Mouse (Mus musculus): ENCODE measurements around the gene Draxin. TPM values are rescaled to one million over a fixed set of nuclear protein-coding genes. Genes with fewer than 3 reads are reported as not detected.
A peak's percentile ranks its signal among the peaks of the same experiment; 100 is the strongest.

Draxin gene
- total and polyA plus RNA-seq, 3 experiments, result 0.08 to 0.17 TPM; not detected in 1

- peak; percentile 88 for DNase-seq (ENCODE audit: low read depth, low spot score)
- H3K9me3 ChIP-seq (replicated peaks; ENCODE audit: insufficient read depth, low read length), result no peaks in the 10 kb centered on the region
- no peaks in the 10 kb centered on the region; a peak in 1 of 4 replicates for H3K4me1 ChIP-seq (ENCODE audit: control insufficient read depth in 1 of 2, insufficient read depth in 2 of 2, low read length in 2 of 2)
- H3K9ac ChIP-seq (ENCODE audit: control insufficient read depth, low read depth, low read length, poor library complexity, severe bottlenecking), result peak overlapping the region; percentile 54
- peak overlapping the region; percentile 31 to 44 for H3K4me3 ChIP-seq (ENCODE audit: control insufficient read depth in 1 of 2, insufficient read depth in 1 of 2, low read depth in 2 of 2, low read length in 2 of 2)
- no peak for TF ChIP-seq ZNF384 (IDR thresholded peaks at IDR 0.05; ENCODE audit: low read depth, low read length)
- TF ChIP-seq JUND (IDR thresholded peaks at IDR 0.05; ENCODE audit: low read depth, low read length), result no peak
- TF ChIP-seq NELFE (IDR thresholded peaks at IDR 0.05; ENCODE audit: low read depth, low read length), result peak; percentile 51
- TF ChIP-seq MYB (IDR thresholded peaks at IDR 0.05; ENCODE audit: low read depth, low read length), result no peak
- peak; percentile 82 for TF ChIP-seq NRF1 (IDR thresholded peaks at IDR 0.05; ENCODE audit: insufficient read depth, low read depth, low read length, poor library complexity, severe bottlenecking)
- no peak for TF ChIP-seq ZC3H11A (IDR thresholded peaks at IDR 0.05; ENCODE audit: low read depth, low read length)
- peak in 1 of 2 experiments; percentile 38; a peak in 1 of 4 replicates for TF ChIP-seq POLR2A (IDR thresholded peaks at IDR 0.05; ENCODE audit: control insufficient read depth in 1 of 2, insufficient read depth in 1 of 2, low read depth in 1 of 2, low read length in 2 of 2, poor library complexity in 1 of 2)
- H3K27ac ChIP-seq (ENCODE audit: control insufficient read depth, low read depth, low read length), result peak overlapping the region; percentile 30
- H3K79me2 ChIP-seq (ENCODE audit: control insufficient read depth, insufficient read depth, low read length, poor library complexity), result no peaks in the 10 kb centered on the region
- H3K27me3 ChIP-seq (ENCODE audit: control insufficient read depth in 1 of 2, insufficient read depth in 2 of 2, low read length in 2 of 2), result no peaks in the 10 kb centered on the region
- no peaks in the 10 kb centered on the region for H3K36me3 ChIP-seq (ENCODE audit: control insufficient read depth in 1 of 2, insufficient read depth in 2 of 2, low read length in 2 of 2)
Observed at GRCm38 (mm10) chr4:148075259-148075658, 55.2 kb downstream of the Draxin start.

- Histone ChIP-seq H3K36me3 (ENCODE audit: control insufficient read depth in 1 of 2, insufficient read depth in 2 of 2, low read length in 2 of 2) (no peaks in the 10 kb centered on the region), H3K9me3 (replicated peaks; ENCODE audit: insufficient read depth, low read length) (no peaks in the 10 kb centered on the region), H3K79me2 (ENCODE audit: control insufficient read depth, insufficient read depth, low read length, poor library complexity) (no peaks in the 10 kb centered on the region), H3K9ac (ENCODE audit: control insufficient read depth, low read depth, low read length, poor library complexity, severe bottlenecking) (peak overlapping the region; percentile 54), H3K4me1 (ENCODE audit: control insufficient read depth in 1 of 2, insufficient read depth in 2 of 2, low read length in 2 of 2) (no peaks in the 10 kb centered on the region; a peak in 1 of 4 replicates), H3K27ac (ENCODE audit: control insufficient read depth, low read depth, low read length) (peak overlapping the region; percentile 30), H3K4me3 (ENCODE audit: control insufficient read depth in 1 of 2, insufficient read depth in 1 of 2, low read depth in 2 of 2, low read length in 2 of 2) (peak overlapping the region; percentile 31 to 44; a peak in 3 of 4 replicates), H3K27me3 (ENCODE audit: control insufficient read depth in 1 of 2, insufficient read depth in 2 of 2, low read length in 2 of 2) (no peaks in the 10 kb centered on the region)
- peak; percentile 82 for DNase-seq (ENCODE audit: low read depth, low spot score)
- TF ChIP-seq ETS1 (IDR thresholded peaks at IDR 0.05; ENCODE audit: low read depth, low read length) (no peak), BHLHE40 (IDR thresholded peaks at IDR 0.05; ENCODE audit: borderline replicate concordance, low read depth, low read length) (no peak), USF2 (IDR thresholded peaks at IDR 0.05; ENCODE audit: borderline replicate concordance in 1 of 2, insufficient read depth in 1 of 2, low read depth in 1 of 2, low read length in 2 of 2) (no peak), MEF2A (IDR thresholded peaks at IDR 0.05; ENCODE audit: extremely low read depth, insufficient replicate concordance, low read depth, low read length, poor library complexity, severe bottlenecking) (no peak), E2F4 (IDR thresholded peaks at IDR 0.05; ENCODE audit: borderline replicate concordance, low read depth, low read length) (no peak), KAT2A (conservative IDR thresholded peaks at IDR 0.05; ENCODE audit: low read depth, low read length) (no peak), GATA1 (IDR thresholded peaks at IDR 0.05; ENCODE audit: low read depth, low read length) (no peak), CTCF (IDR thresholded peaks at IDR 0.05 in 2 of 3, conservative IDR thresholded peaks at IDR 0.05 in 1 of 3; ENCODE audit: control insufficient read depth in 1 of 3, insufficient read depth in 1 of 3, low read depth in 2 of 3, low read length in 3 of 3, poor library complexity in 1 of 3, severe bottlenecking in 1 of 3) (peak; percentile 24 to 61 (median 43); a peak in 4 of 6 replicates), GABPA (IDR thresholded peaks at IDR 0.05; ENCODE audit: low read depth, low read length) (no peak), SMC3 (IDR thresholded peaks at IDR 0.05; ENCODE audit: low read depth, low read length) (peak; percentile 40), MXI1 (IDR thresholded peaks at IDR 0.05; ENCODE audit: low read depth, low read length) (peak; percentile 39; the same call in 1 of the 2 replicates), POLR2A (IDR thresholded peaks at IDR 0.05; ENCODE audit: control insufficient read depth in 1 of 2, insufficient read depth in 1 of 2, low read depth in 1 of 2, low read length in 2 of 2, poor library complexity in 1 of 2) (no peak), NRF1 (IDR thresholded peaks at IDR 0.05; ENCODE audit: insufficient read depth, low read depth, low read length, poor library complexity, severe bottlenecking) (no peak), ZMIZ1 (IDR thresholded peaks at IDR 0.05; ENCODE audit: low read depth, low read length) (no peak), MAX (IDR thresholded peaks at IDR 0.05; ENCODE audit: low read length) (no peak), TBP (IDR thresholded peaks at IDR 0.05; ENCODE audit: low read depth, low read length) (peak; percentile 58; the same call in 1 of the 2 replicates), HCFC1 (IDR thresholded peaks at IDR 0.05; ENCODE audit: low read depth, low read length) (0 out of 2 replicates have a peak, but pooled peaks have one; percentile 38), UBTF (IDR thresholded peaks at IDR 0.05; ENCODE audit: borderline replicate concordance, insufficient read depth, low read depth, low read length) (no peak), MAZ (IDR thresholded peaks at IDR 0.05; ENCODE audit: low read depth, low read length) (peak; percentile 54; the same call in 1 of the 2 replicates), NELFE (IDR thresholded peaks at IDR 0.05; ENCODE audit: low read depth, low read length) (0 out of 2 replicates have a peak, but pooled peaks have one; percentile 20), ZKSCAN1 (IDR thresholded peaks at IDR 0.05; ENCODE audit: low read depth, low read length) (no peak), ZC3H11A (IDR thresholded peaks at IDR 0.05; ENCODE audit: low read depth, low read length) (peak; percentile 12; the same call in 1 of the 2 replicates), USF1 (IDR thresholded peaks at IDR 0.05; ENCODE audit: low read depth, low read length) (no peak), JUND (IDR thresholded peaks at IDR 0.05; ENCODE audit: low read depth, low read length) (no peak), ZNF384 (IDR thresholded peaks at IDR 0.05; ENCODE audit: low read depth, low read length) (peak; percentile 97), POLR2AphosphoS2 (IDR thresholded peaks at IDR 0.05; ENCODE audit: low read length) (no peak), MAFK (IDR thresholded peaks at IDR 0.05; ENCODE audit: borderline replicate concordance, low read depth, low read length) (no peak)
Observed at GRCm38 (mm10) chr4:148074521-148075189, 55.8 kb downstream of the Draxin start.
